Mouse (Mus musculus): Measurements from ENCODE around the gene Phc2. TPM values are rescaled to one million over a fixed set of nuclear protein-coding genes. Genes with fewer than 3 reads are reported as not detected.
A peak's percentile ranks its signal among the peaks of the same experiment; 100 is the strongest.

Phc2 gene
- total and polyA plus RNA-seq, 3 experiments = 34.3 to 46.3 (median 39.7) TPM

DNA sequence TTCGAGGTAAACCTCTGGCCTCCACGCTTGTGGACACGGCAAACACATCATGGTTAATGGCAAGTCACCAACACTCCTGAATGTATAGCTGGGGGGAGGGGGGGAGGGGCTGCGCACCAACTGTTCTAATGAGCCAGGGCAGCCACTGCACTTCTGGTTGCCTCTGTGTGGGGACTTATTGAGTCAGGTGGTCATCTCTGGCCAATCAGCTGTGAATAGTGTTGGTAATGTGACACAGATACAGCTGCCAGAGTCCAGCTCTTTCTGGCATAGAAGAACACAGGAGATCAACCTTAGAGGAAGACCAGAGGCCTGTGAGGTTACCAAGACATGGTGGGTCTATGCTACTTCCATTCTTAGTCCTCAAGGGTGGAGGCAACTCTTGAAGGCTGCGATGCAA lies 116.2 kb downstream of the Phc2 start:
- intact Hi-C loops (cut with DNase I) = loop anchor here (10.0 kb wide), 1 partner anchor 156 kb away; the partner anchor contains the start of genes Tlr12 and Zscan20

DNA sequence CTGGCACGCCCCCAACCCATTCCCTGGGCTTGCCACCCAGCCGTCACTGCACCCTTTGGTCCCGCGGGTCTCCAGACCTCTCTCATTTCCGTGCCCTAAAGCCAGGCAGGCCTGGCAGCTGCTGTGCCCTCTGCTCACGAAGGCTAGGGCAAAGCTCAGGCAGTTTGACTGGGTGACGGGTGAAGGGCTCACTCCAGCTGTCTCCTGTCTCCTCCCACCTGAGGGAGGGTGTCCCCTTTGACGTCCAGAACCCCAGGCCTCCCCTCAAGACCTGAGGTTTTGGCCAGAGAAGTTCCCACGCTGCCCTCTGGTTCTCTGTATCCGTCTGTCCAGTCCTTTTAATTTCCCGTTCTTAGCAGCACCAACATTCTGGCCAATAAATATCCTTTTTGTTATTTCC lies 119.3 kb downstream of the Phc2 start:
- H3K4me1 ChIP-seq (ENCODE audit: control insufficient read depth, insufficient read depth, low read length) = peaks cover 4% of the 10 kb centered on the region
- no peak overlapping the region for H3K27ac ChIP-seq
- no peak overlapping the region for H3K9ac ChIP-seq (ENCODE audit: low read depth, low read length)
- TF ChIP-seq POLR2A (IDR thresholded peaks at IDR 0.05; ENCODE audit: insufficient read depth, low read depth, low read length) (no peak), EP300 (IDR thresholded peaks at IDR 0.05; ENCODE audit: insufficient read depth, low read depth, low read length) (no peak), CTCF (IDR thresholded peaks at IDR 0.05) (no peak)
- intact Hi-C loops (cut with DNase I) = loop anchor here (10.0 kb wide), 1 partner anchor 159 kb away; the partner anchor contains the start of genes Tlr12 and Zscan20
- no peaks in the 10 kb centered on the region for H3K36me3 ChIP-seq (ENCODE audit: control insufficient read depth, insufficient read depth, low read length)
- H3K79me2 ChIP-seq (replicated peaks; ENCODE audit: control insufficient read depth, insufficient read depth, low read length) = no peaks in the 10 kb centered on the region
- WGBS = 92% methylated on average over 11 of the region's 11 CpGs
- no peaks in the 10 kb centered on the region for H3K27me3 ChIP-seq (ENCODE audit: control insufficient read depth, insufficient read depth, low read length)
- DNase-seq = no peak
- no peak overlapping the region for H3K4me3 ChIP-seq

More for the DNA sequence above, 116.2 kb downstream of the Phc2 start:
- Histone ChIP-seq H3K36me3 (ENCODE audit: control insufficient read depth, insufficient read depth, low read length) (no peaks in the 10 kb centered on the region), H3K27me3 (ENCODE audit: control insufficient read depth, insufficient read depth, low read length) (no peaks in the 10 kb centered on the region), H3K27ac (no peak overlapping the region), H3K4me3 (no peak overlapping the region), H3K4me1 (ENCODE audit: control insufficient read depth, insufficient read depth, low read length) (peaks cover 4% of the 10 kb centered on the region), H3K79me2 (replicated peaks; ENCODE audit: control insufficient read depth, insufficient read depth, low read length) (no peaks in the 10 kb centered on the region), H3K9ac (ENCODE audit: low read depth, low read length) (no peak overlapping the region)
- 83% methylated on average over 5 of the region's 5 CpGs for WGBS
- DNase-seq = no peak
- TF ChIP-seq CTCF (IDR thresholded peaks at IDR 0.05) = no peak
- no peak for TF ChIP-seq POLR2A (IDR thresholded peaks at IDR 0.05; ENCODE audit: insufficient read depth, low read depth, low read length)
- no peak for TF ChIP-seq EP300 (IDR thresholded peaks at IDR 0.05; ENCODE audit: insufficient read depth, low read depth, low read length)

DNA sequence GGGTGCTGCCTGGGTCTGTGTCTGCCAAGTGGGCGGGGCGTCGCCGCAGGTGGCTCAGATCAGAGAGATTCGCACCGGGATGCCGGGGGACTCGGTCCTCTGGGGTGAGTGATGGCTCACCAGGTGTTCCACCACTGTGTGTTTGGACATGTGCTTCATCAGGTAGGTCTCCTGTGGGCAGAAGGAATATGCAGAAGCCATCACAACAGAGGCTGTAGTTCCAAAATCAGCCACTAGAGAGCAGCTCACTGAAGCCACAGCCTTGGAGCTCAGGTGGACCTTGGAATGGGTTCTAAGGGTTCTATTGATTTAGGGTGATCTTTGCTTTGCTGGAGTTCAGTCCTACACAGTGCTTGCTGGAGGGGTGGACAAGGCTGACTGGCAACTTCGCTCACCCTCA lies 120.0 kb downstream of the Phc2 start:
- Histone ChIP-seq H3K4me1 (ENCODE audit: control insufficient read depth, insufficient read depth, low read length) (peaks cover 3% of the 10 kb centered on the region), H3K27ac (no peak overlapping the region), H3K9ac (ENCODE audit: low read depth, low read length) (no peak overlapping the region), H3K4me3 (no peak overlapping the region), H3K79me2 (replicated peaks; ENCODE audit: control insufficient read depth, insufficient read depth, low read length) (no peaks in the 10 kb centered on the region), H3K36me3 (ENCODE audit: control insufficient read depth, insufficient read depth, low read length) (no peaks in the 10 kb centered on the region), H3K27me3 (ENCODE audit: control insufficient read depth, insufficient read depth, low read length) (no peaks in the 10 kb centered on the region)
- intact Hi-C loops (cut with DNase I) = loop anchor here (10.0 kb wide), 1 partner anchor 160 kb away; the partner anchor contains the start of genes Tlr12 and Zscan20
- peak; percentile 30 to 48 for DNase-seq
- 95% methylated on average over 9 of the region's 9 CpGs for WGBS
- TF ChIP-seq CTCF (IDR thresholded peaks at IDR 0.05) (peak; percentile 92), POLR2A (IDR thresholded peaks at IDR 0.05; ENCODE audit: insufficient read depth, low read depth, low read length) (no peak)

DNA sequence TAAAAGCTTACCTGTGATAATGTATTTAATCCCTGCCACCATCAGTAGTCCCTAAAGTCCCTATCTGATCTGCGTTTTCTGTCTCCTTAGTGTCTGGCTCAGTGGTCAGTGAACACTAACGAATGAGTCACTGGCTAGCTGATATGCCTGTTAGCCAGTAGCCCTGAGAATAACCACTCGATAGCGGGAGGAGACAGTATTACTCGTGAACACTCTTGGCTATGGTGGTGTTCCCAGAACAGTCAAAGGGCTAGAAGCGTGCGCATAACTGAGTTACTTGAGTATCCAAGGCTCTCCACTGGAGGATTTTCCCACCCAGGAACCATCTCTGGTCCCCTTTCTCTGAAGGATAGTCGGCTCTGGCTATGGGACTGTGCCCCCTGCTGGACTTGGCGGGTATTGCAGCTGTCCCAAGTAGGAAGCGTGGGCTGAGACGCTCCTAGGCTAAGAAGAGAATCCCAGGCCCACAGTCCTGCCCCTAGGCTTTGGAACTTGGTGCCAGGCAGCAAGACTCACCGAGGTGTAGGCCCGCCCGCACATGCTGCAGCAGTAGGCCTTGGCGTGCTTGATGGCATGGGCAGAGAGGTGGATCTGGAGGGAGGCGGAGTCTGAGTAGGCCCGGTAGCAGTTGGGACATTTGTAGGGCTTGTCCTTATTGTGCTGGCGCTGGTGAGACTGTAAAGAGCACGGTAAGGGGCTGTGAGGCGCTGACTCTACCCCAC lies 122.2 kb downstream of the Phc2 start:
- Histone ChIP-seq H3K4me3 (no peak overlapping the region), H3K9ac (ENCODE audit: low read depth, low read length) (no peak overlapping the region), H3K27me3 (ENCODE audit: control insufficient read depth, insufficient read depth, low read length) (no peaks in the 10 kb centered on the region), H3K36me3 (ENCODE audit: control insufficient read depth, insufficient read depth, low read length) (no peaks in the 10 kb centered on the region), H3K79me2 (replicated peaks; ENCODE audit: control insufficient read depth, insufficient read depth, low read length) (no peaks in the 10 kb centered on the region), H3K27ac (no peak overlapping the region), H3K4me1 (ENCODE audit: control insufficient read depth, insufficient read depth, low read length) (no peaks in the 10 kb centered on the region)
- TF ChIP-seq EP300 (IDR thresholded peaks at IDR 0.05; ENCODE audit: insufficient read depth, low read depth, low read length) = 0 out of 2 replicates have a peak, but pooled peaks have one; percentile 44
- no peak for TF ChIP-seq POLR2A (IDR thresholded peaks at IDR 0.05; ENCODE audit: insufficient read depth, low read depth, low read length)
- WGBS = 45% methylated on average over 20 of the region's 20 CpGs
- intact Hi-C loops (cut with DNase I) = loop anchor here (1.0 to 10.0 kb wide), 4 partner anchors 49 to 162 kb away; partner anchors contain the start of genes Tlr12 and Zscan20
- peak; percentile 67 to 89 for DNase-seq

DNA sequence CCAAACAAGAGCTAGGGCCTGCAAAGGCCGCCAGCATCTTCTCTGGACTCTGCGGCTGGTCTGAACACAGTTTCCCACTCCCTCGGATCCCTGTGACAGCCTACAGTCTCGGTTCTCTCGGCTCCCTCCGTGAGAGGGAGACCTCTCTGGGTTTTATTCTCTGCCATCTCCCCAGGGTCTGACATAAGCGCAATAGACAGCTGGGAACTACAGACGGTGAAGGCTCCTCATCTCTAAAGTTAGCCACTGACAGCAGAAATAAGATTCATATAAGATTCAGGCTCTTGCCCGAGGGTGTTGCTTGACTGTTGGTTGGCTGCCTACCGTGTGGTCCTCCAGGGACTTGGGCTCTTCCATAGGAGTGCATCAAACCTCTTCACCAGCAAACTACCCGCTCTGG lies 123.1 kb downstream of the Phc2 start:
- Histone ChIP-seq H3K79me2 (replicated peaks; ENCODE audit: control insufficient read depth, insufficient read depth, low read length) (no peaks in the 10 kb centered on the region), H3K27me3 (ENCODE audit: control insufficient read depth, insufficient read depth, low read length) (no peaks in the 10 kb centered on the region), H3K4me1 (ENCODE audit: control insufficient read depth, insufficient read depth, low read length) (no peaks in the 10 kb centered on the region), H3K4me3 (no peak overlapping the region), H3K36me3 (ENCODE audit: control insufficient read depth, insufficient read depth, low read length) (no peaks in the 10 kb centered on the region), H3K27ac (no peak overlapping the region), H3K9ac (ENCODE audit: low read depth, low read length) (no peak overlapping the region)
- no peak for DNase-seq
- TF ChIP-seq POLR2A (IDR thresholded peaks at IDR 0.05; ENCODE audit: insufficient read depth, low read depth, low read length) (no peak), CTCF (IDR thresholded peaks at IDR 0.05) (no peak), EP300 (IDR thresholded peaks at IDR 0.05; ENCODE audit: insufficient read depth, low read depth, low read length) (no peak)
- WGBS = 80% methylated on average over 11 of the region's 11 CpGs
- intact Hi-C loops (cut with DNase I) = loop anchor here (5.0 to 10.0 kb wide), 3 partner anchors 50 to 163 kb away; partner anchors contain the start of genes Tlr12 and Zscan20

DNA sequence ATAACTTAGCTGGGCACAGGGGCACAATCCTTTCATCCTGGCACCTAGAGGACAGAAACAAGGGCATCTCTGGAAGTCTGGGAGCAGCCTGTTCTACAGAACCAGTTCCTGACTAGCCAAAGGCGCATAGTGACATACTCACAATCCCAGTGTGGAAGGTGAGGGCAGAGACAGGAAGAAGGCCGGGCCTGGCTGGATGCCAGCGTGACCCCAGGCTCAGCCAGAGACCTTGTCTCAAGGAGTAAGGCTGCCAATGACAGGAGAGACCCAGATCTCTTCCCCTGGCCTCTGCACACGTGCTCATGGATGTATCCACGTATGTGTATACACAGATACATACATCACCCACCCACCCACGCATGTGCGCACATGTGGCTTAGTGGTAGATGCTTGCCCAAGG lies 127.5 kb downstream of the Phc2 start:
- Histone ChIP-seq H3K36me3 (ENCODE audit: control insufficient read depth, insufficient read depth, low read length) (no peaks in the 10 kb centered on the region), H3K79me2 (replicated peaks; ENCODE audit: control insufficient read depth, insufficient read depth, low read length) (no peaks in the 10 kb centered on the region), H3K27ac (no peak overlapping the region), H3K27me3 (ENCODE audit: control insufficient read depth, insufficient read depth, low read length) (no peaks in the 10 kb centered on the region), H3K4me1 (ENCODE audit: control insufficient read depth, insufficient read depth, low read length) (no peaks in the 10 kb centered on the region), H3K4me3 (no peak overlapping the region), H3K9ac (ENCODE audit: low read depth, low read length) (no peak overlapping the region)
- TF ChIP-seq EP300 (IDR thresholded peaks at IDR 0.05; ENCODE audit: insufficient read depth, low read depth, low read length) = no peak
- no peak for TF ChIP-seq CTCF (IDR thresholded peaks at IDR 0.05)
- TF ChIP-seq POLR2A (IDR thresholded peaks at IDR 0.05; ENCODE audit: insufficient read depth, low read depth, low read length) = no peak
- no peak for DNase-seq
- intact Hi-C loops (cut with DNase I) = no loop called here
- 58% methylated on average over 7 of the region's 7 CpGs for WGBS
